Mouse (Mus musculus) erythroblast, adult 5-6 weeks (primary cell): ENCODE measurements around the gene Nucb1. TPM values are rescaled to one million over a fixed set of nuclear protein-coding genes. Genes with fewer than 3 reads are reported as not detected.
"Not testable (repeated sequence)": the region's sequence is repeated elsewhere in the genome, so short reads cannot be mapped to it uniquely, and the experiment has no call there.

Experiments used
- ATAC-seq: replicated peaks from 2 replicates; pipeline ENCODE4 v1.8.0; 2016; ENCODE audit warnings: moderate number of reproducible peaks, mild to moderate bottlenecking, moderate TSS enrichment, inconsistent platforms; ENCODE audit not compliant: poor library complexity, low FRiP score, severe bottlenecking
- total RNA-seq, 2 experiments: library from RNA; stranded (forward) in 1 of 2; stranded (reverse) in 1 of 2; fragments of 150-400 nt in 1 of 2; fragments of 200-764, 138-1000 nt in 1 of 2; gene quantifications; 2 replicates each; pipeline versions ENCODE4 v1.2.3 to v1.2.4; 2015 to 2017; ENCODE audit warnings: low replicate concordance in 2 of 2

Gene Nucb1
- total RNA-seq, 2 experiments from 2014 or later: 83.0 to 487 TPM

- peak; percentile 59 for ATAC-seq
Measured at GRCm38 (mm10) chr7:45525809-45526473, 15.7 kb upstream of the Nucb1 start, which contains the start of the genes Ppp1r15a and Plekha4. Ppp1r15a (minus strand) TSS chr7:45526268. Plekha4 (plus strand) TSS chr7:45526330.

GRCm38 (mm10) chr7:45524841-45525621, 14.8 kb upstream of the Nucb1 start:
- peak; percentile 66 for ATAC-seq

GRCm38 (mm10) chr7:45523678-45524170, 13.5 kb upstream of the Nucb1 start:
- ATAC-seq: no peak

GRCm38 (mm10) chr7:45522957-45523676, 12.9 kb upstream of the Nucb1 start:
- ATAC-seq: peak; percentile 28

GRCm38 (mm10) chr7:45522194-45522752, 12.1 kb upstream of the Nucb1 start:
- ATAC-seq: no peak

GRCm38 (mm10) chr7:45521728-45522184, 11.6 kb upstream of the Nucb1 start:
- no peak for ATAC-seq

- no peak for ATAC-seq
Measured at GRCm38 (mm10) chr7:45520605-45521004, 10.4 kb upstream of the Nucb1 start.

GRCm38 (mm10) chr7:45519345-45520120, 9.3 kb upstream of the Nucb1 start:
- ATAC-seq: no peak

GRCm38 (mm10) chr7:45518618-45519017, 8.4 kb upstream of the Nucb1 start:
- no peak for ATAC-seq

GRCm38 (mm10) chr7:45516846-45517245, 6.6 kb upstream of the Nucb1 start:
- ATAC-seq: not testable (repeated sequence)

GRCm38 (mm10) chr7:45515436-45515835, 5.2 kb upstream of the Nucb1 start:
- peak; percentile 68; the same call in 1 of the 2 replicates for ATAC-seq

- ATAC-seq: no peak
Measured at GRCm38 (mm10) chr7:45514411-45514810, 4.2 kb upstream of the Nucb1 start.

- ATAC-seq: peak; percentile 54
Measured at GRCm38 (mm10) chr7:45509181-45509882, 874 bp downstream of the Nucb1 start.

GRCm38 (mm10) chr7:45508561-45508960, 1.6 kb downstream of the Nucb1 start:
- ATAC-seq: peak; percentile 76

GRCm38 (mm10) chr7:45507583-45507982, 2.6 kb downstream of the Nucb1 start:
- no peak for ATAC-seq

- ATAC-seq: no peak
Measured at GRCm38 (mm10) chr7:45498427-45498826, 11.8 kb downstream of the Nucb1 start.

GRCm38 (mm10) chr7:45494548-45494947, 15.7 kb downstream of the Nucb1 start:
- ATAC-seq: no peak

- no peak for ATAC-seq
Measured at GRCm38 (mm10) chr7:45492951-45493350, 17.3 kb downstream of the Nucb1 start.
